Mouse (Mus musculus): ENCODE measurements at regions not wholly inside any gene's neighbourhood (a gene's known extent, or its start where the extent isn't known, plus 50 kb on each side); places are given as distances from the start of the nearest gene placed in this dataset.

- TF ChIP-seq CTCF (IDR thresholded peaks at IDR 0.05; ENCODE audit: insufficient read depth, low read depth, low read length) (no peak), POLR2A (IDR thresholded peaks at IDR 0.05; ENCODE audit: insufficient read depth, low read depth, low read length) (no peak)
These were observed 96.6 kb upstream of the Gjb5 start for GRCm38 (mm10) chr4:127454511-127455119.
